Mouse (Mus musculus) forebrain, embryonic 16.5 days (tissue): ENCODE results near the gene Hdac8. TPM values are rescaled to one million over a fixed set of nuclear protein-coding genes. Genes with fewer than 3 reads are reported as not detected.

Experiments
- ATAC-seq: fragments of 200-750 bp; cut with Nextera tagmentation; 2 replicates; pipeline ENCODE4 v1.8.0; 2017; ENCODE audit warnings: mild to moderate bottlenecking, moderate library complexity
- H3K27ac ChIP-seq: fragments of 300-500 bp; sonication (generic); 2 replicates; pipeline ENCODE4 v1.5.1; 2014; ENCODE audit warnings: low read length, control low read depth
- H3K27me3 ChIP-seq: fragments of 300-500 bp; sonication (generic); replicated peaks from 2 replicates; pipeline ENCODE4 v1.6.1; 2014; ENCODE audit warnings: low read length; ENCODE audit not compliant: control insufficient read depth, insufficient read depth
- H3K36me3 ChIP-seq: fragments of 300-500 bp; sonication (generic); 2 replicates; pipeline ENCODE4 v1.6.1; 2014; ENCODE audit not compliant: control insufficient read depth, insufficient read depth
- H3K4me1 ChIP-seq: fragments of 300-500 bp; sonication (generic); replicated peaks from 2 replicates; pipeline ENCODE4 v1.6.1; 2014; ENCODE audit warnings: low read length; ENCODE audit not compliant: control insufficient read depth, insufficient read depth
- H3K4me2 ChIP-seq: fragments of 300-500 bp; sonication (generic); 2 replicates; pipeline ENCODE4 v1.6.1; 2014; ENCODE audit warnings: mild to moderate bottlenecking, low read length, control low read depth
- H3K4me3 ChIP-seq: fragments of 300-500 bp; sonication (generic); replicated peaks from 2 replicates; pipeline ENCODE4 v1.5.1; 2014; ENCODE audit warnings: mild to moderate bottlenecking, low read length, control low read depth
- H3K9ac ChIP-seq: fragments of 300-500 bp; sonication (generic); replicated peaks from 2 replicates; pipeline ENCODE4 v1.6.1; 2014; ENCODE audit warnings: low read depth, low read length, control low read depth
- H3K9me3 ChIP-seq: fragments of 300-500 bp; sonication (generic); 2 replicates; pipeline ENCODE4 v1.6.1; 2016; ENCODE audit warnings: low read length; ENCODE audit not compliant: control insufficient read depth
- WGBS: fragments of 180-500 bp; shearing (Covaris S2); extraction: QIAGEN DNeasy Blood & Tissue Kit; methylation state at CpG from one replicate; pipeline ENCODE4 v1.1.7; 2014; 5-methylcytosine and 5-hydroxymethylcytosine counted together
- polyA plus RNA-seq: library from polyadenylated mRNA; unstranded; fragments of >200 nt; fragmentation: Nextera tagmentation; extraction: Ambion mirVana; gene quantifications from 2 replicates; pipeline ENCODE4 v1.2.1, GENCODE M21; 2015

Hdac8 gene
- polyA plus RNA-seq, result 9.9 and 12.1 TPM in 2 replicates

DNA sequence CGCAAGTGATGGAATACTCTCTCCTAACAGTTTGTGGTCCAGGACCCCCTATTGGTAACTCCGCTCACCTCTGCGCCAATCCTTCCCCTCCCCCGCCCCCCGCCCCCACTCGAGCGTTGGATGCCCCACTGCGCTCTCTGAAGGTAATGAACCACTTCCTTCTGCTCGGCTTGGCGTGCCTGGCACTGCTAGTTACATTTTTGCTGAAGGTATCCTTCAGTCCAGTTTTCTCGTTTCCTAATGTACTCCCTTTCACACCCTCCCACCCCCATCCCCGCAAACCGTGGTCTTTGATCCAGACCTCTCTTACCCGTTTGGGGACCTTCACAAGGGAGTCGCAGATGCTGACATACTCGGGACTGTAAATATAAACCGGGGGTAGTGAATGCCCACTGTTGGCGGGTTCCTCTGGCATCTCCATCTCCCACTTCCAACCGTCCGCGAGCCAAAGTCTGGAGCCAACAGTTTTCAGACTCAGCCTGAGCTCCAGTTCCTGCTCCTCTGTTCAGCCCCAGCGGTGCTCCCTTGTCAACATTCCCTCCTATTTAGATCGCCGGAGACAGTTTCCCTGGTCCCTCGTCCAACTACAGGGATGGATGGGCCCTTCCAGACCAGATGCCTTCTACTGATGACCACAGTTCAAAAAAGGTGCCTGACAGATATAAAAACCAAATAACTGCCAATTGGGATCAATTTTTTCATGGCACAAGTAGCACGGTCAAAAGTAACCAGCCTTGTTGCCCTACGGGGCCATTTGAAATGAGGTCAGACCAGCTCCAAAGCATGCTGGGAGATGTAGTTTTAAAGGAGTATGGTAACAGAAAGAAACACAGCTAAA lies at the start of gene Hdac8:
TSS of gene Hdac8 (minus strand) at position 716 of the 838 bp plus-strand sequence.
- Histone ChIP-seq H3K9ac (peak within 1 kb of the TSS; percentile 59), H3K4me1 (peaks cover 3% of the 10 kb centered on the region; the same call in 1 of the 2 replicates), H3K27ac (0 out of 2 replicates have a peak within 1 kb of the TSS, but pooled peaks have one; percentile 44), H3K4me3 (peak within 1 kb of the TSS; percentile 54), H3K9me3 (no peaks in the 10 kb centered on the region), H3K27me3 (no peaks in the 10 kb centered on the region; the same call in 1 of the 2 replicates), H3K4me2 (peak within 1 kb of the TSS; percentile 62), H3K36me3 (no peaks in the 10 kb centered on the region)
- ATAC-seq, result peak; percentile 91
- 17% methylated on average over 26 of the region's 27 CpGs for WGBS

DNA sequence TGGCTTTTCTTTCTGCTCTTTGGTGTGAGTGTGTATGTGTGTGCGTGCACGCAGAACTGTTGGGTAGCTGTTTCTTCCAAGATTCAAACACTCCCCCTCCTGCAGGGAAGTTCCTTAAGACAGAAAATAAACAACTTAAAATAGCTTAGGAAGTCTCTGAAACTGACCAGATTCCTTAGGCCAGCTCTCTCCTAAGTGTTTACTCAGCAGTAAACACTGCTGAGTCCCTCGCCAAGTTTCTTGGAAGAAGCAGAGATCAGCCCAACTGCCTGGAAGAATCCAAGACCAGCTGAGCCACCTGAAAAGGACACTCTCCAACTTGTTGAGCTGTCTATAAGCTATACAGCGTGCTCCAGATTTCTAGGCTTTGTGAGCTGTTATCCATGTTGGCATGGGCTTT lies 4.0 kb upstream of the Hdac8 start:
- Histone ChIP-seq H3K4me2 (no peak overlapping the region), H3K27ac (no peak overlapping the region), H3K9ac (no peak overlapping the region), H3K4me3 (no peak overlapping the region), H3K27me3 (no peaks in the 10 kb centered on the region; the same call in 1 of the 2 replicates), H3K4me1 (no peaks in the 10 kb centered on the region), H3K9me3 (no peaks in the 10 kb centered on the region), H3K36me3 (no peaks in the 10 kb centered on the region)
- no peak for ATAC-seq
- WGBS, result 79% methylated on average over 4 of the region's 4 CpGs

DNA sequence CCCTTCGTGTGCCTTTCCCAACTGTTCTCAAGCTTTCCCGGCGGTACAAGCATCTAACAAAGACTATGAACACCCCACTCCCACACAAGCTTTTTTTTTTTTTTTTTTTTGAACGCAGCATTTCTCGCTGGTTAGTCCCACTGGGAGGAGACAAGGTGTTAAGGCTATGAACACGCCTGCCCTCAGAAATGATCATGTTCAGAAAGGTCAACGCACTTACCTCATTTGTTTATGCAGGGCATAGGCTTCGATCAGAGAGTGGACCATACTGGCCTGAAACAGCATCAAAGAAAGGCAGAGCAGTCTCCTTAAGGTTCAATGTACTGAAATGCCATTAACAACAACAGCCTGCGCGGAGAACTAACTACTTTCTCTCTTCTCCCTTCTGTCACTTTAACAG lies 980 bp downstream of the Hdac8 start:
- Histone ChIP-seq H3K4me1 (peaks cover 3% of the 10 kb centered on the region; the same call in 1 of the 2 replicates), H3K9me3 (no peaks in the 10 kb centered on the region), H3K27ac (no peak overlapping the region), H3K4me2 (peak overlapping the region; percentile 62), H3K4me3 (peak overlapping the region; percentile 54), H3K27me3 (no peaks in the 10 kb centered on the region), H3K36me3 (no peaks in the 10 kb centered on the region), H3K9ac (peak overlapping the region; percentile 59; the same call in 1 of the 2 replicates)
- WGBS, result 25% methylated on average over 10 of the region's 10 CpGs
- ATAC-seq, result peak; percentile 9; the same call in 1 of the 2 replicates

DNA sequence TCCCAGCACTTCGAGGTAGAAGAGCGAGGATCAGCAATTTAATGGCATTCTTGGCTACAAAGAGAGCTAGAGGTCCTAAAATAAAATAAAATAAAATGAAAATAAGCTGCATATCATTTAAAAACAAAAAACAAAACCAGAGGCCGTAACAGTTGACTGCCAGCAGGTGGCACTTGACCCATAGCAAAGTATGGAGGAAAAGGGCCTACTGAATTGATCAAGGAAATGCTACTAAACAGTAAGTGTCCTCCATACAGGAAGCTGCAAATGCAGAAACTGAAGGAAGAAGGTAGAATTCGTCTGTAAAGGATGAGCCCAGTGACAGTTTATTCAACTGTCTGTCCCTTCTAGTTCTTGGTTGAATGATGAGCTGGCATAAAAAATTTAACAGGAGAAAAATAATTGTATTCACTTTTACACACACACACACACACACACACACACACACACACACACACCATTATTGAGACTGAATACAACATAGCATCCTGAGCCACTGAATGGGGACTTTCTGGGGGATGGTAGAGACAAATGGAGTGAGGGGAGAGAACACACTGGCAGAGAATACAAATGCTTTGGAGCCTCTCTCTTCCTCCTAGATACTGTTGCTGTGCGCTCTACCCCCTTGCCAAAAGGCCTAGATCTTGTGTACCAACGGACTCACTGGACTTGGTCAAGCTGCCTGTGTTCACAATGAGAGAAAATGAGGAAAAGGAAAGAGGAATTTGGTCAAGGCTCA lies 11.0 kb downstream of the Hdac8 start:
- Histone ChIP-seq H3K9ac (no peak overlapping the region), H3K4me1 (no peaks in the 10 kb centered on the region), H3K4me2 (no peak overlapping the region), H3K9me3 (no peaks in the 10 kb centered on the region), H3K27ac (no peak overlapping the region), H3K4me3 (no peak overlapping the region), H3K27me3 (no peaks in the 10 kb centered on the region), H3K36me3 (no peaks in the 10 kb centered on the region)
- WGBS, result 72% methylated on average over 6 of the region's 6 CpGs
- ATAC-seq, result no peak

DNA sequence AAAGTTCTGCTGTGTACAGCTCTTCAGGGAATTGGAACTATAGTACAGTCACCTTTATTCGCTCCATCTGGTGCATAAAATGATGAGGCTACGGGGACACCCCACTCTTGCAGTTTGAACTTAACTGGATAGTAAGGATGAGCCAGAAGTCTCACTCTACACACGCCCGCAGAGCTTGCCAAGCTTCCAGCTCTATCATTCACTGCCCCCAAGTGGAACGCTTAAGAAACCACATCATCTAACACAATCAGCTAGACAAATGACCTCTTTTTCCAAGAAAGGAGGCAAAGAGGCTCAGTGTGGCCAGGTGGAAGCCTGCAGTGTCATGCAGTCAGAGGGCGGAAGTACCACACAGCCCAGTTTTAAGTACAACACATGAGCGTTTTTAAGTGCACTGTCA lies 19.6 kb downstream of the Hdac8 start:
- H3K9ac ChIP-seq, result no peak overlapping the region
- WGBS, result 80% methylated on average over 7 of the region's 7 CpGs
- H3K36me3 ChIP-seq, result no peaks in the 10 kb centered on the region
- H3K27me3 ChIP-seq, result no peaks in the 10 kb centered on the region
- no peaks in the 10 kb centered on the region for H3K4me1 ChIP-seq
- H3K27ac ChIP-seq, result no peak overlapping the region
- H3K9me3 ChIP-seq, result no peaks in the 10 kb centered on the region
- ATAC-seq, result no peak
- no peak overlapping the region for H3K4me2 ChIP-seq
- no peak overlapping the region for H3K4me3 ChIP-seq

DNA sequence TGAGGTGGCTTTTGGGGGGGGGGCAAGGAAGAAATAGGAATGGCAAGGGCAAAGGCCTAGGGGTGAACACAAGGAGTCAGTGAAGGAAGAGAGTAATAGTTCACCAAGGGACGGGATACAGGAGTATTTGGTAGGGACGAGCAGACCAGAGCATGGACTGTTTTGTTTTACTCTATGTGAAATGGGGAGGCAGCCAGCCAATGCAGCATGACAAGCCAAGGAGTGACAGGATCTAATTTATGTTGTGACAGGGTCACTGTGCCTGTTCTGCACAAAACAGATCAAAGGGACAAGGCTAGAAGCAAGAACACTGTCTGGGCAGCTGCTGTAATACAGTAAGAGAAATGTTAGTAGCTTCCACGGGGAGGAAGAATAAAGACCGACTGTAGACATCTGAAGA lies 25.5 kb downstream of the Hdac8 start:
- no peaks in the 10 kb centered on the region for H3K27me3 ChIP-seq
- H3K9me3 ChIP-seq, result no peaks in the 10 kb centered on the region
- no peak overlapping the region for H3K4me2 ChIP-seq
- no peak overlapping the region for H3K4me3 ChIP-seq
- no peak overlapping the region for H3K27ac ChIP-seq
- WGBS, result 74% methylated on average over 4 of the region's 4 CpGs
- no peaks in the 10 kb centered on the region for H3K4me1 ChIP-seq
- no peak overlapping the region for H3K9ac ChIP-seq
- no peak for ATAC-seq
- no peaks in the 10 kb centered on the region for H3K36me3 ChIP-seq

DNA sequence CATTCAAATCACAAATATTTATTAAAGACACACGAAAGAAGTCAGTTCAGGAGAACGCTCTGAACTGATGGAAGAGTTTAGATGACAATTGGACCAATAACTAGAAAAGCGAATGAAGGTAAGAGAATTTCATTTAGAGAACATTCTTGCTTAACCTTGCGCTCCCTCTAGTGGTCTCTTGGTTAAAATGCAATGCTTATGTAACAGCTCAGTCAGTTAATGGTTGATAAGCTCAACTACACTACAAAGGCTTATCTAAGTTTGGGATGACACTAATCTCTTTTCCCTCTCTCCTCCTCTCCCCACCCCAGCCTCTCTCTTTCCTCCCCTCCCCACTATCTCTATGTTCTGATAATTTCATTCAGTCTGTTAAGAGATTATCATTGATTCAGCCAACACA lies 26.2 kb downstream of the Hdac8 start:
- H3K9me3 ChIP-seq, result no peaks in the 10 kb centered on the region
- H3K4me3 ChIP-seq, result no peak overlapping the region
- H3K36me3 ChIP-seq, result no peaks in the 10 kb centered on the region
- H3K9ac ChIP-seq, result no peak overlapping the region
- peak; percentile 38; the same call in 1 of the 2 replicates for ATAC-seq
- WGBS, result 40% methylated on average over 4 of the region's 4 CpGs
- H3K4me1 ChIP-seq, result no peaks in the 10 kb centered on the region
- no peak overlapping the region for H3K4me2 ChIP-seq
- no peak overlapping the region for H3K27ac ChIP-seq
- H3K27me3 ChIP-seq, result no peaks in the 10 kb centered on the region

DNA sequence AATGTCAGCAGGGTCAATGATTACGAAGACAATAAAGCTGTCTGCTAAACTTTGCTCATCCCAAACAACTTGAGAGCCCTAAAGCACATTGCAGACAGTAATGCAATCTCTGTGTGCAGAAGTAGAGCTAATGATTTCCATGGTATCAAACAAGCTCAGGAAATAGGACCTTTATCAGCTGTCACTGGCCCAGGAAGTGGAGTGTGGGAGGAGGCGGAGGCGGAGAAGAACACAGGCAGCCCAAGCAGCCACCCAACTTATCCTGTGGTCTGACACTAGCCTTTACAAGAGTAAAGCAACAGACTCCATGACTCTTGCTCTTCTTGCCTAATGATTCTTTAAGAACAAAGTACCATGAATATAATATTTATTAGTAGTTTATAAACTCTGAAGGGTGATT lies 26.7 kb downstream of the Hdac8 start:
- Histone ChIP-seq H3K4me1 (no peaks in the 10 kb centered on the region), H3K4me3 (no peak overlapping the region), H3K9ac (no peak overlapping the region), H3K27me3 (no peaks in the 10 kb centered on the region), H3K9me3 (no peaks in the 10 kb centered on the region), H3K36me3 (no peaks in the 10 kb centered on the region), H3K27ac (no peak overlapping the region), H3K4me2 (no peak overlapping the region)
- no peak for ATAC-seq
- 98% methylated on average over 3 of the region's 3 CpGs for WGBS

DNA sequence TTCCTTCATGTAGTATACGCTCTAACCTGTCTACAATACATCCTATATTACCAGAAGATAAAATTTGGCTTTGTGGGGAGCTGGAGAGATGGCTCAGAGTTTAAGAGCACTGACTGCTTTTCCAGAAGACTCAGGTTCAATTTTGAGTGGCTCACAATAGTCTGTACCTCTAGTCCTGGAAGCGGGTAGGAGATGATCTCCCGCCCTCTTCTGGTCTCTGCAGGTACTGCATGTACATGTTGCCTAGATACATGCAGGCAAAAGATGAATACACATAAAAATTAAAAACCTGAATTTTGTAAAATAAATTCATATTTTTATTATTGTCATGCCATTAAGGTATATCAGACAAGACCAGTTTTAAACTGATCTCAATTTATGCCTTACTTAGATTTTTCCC lies 28.4 kb downstream of the Hdac8 start:
- Histone ChIP-seq H3K4me2 (no peak overlapping the region), H3K4me3 (no peak overlapping the region), H3K27ac (no peak overlapping the region), H3K4me1 (no peaks in the 10 kb centered on the region), H3K9ac (no peak overlapping the region), H3K36me3 (no peaks in the 10 kb centered on the region), H3K9me3 (no peaks in the 10 kb centered on the region), H3K27me3 (0 out of 2 replicates have a peak, but pooled peaks cover 2% of the 10 kb centered on the region)
- ATAC-seq, result no peak
- WGBS, result 35% methylated on average over 3 of the region's 3 CpGs
